ENCODE assay signal across 19 mouse cellular contexts in the genomic region with DNA sequence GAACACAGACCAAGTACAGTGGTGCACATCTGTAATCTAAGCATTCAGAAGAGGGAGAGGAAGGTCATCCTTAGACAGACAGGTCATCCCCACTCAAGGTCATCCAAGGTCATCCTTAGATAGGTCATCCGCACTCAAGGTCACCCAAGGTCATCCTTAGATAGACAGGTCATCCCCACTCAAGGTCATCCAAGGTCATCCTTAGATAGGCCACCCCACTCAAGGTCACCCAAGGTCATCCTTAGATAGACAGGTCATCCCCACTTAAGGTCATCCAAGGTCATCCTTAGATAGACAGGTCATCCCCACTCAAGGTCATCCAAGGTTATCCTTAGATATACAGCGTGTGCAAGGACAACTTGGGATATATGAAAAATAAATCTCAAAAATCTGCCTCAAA.
"Had no signal": no experiment of that assay in that cellular context is flagged by ENCODE, and none has a peak within 500 bp of the region (broad histone marks: within the 10 kb centered on the region; RNA-seq: fewer than 3 reads in every experiment).

No protein-coding gene starts in this region.

- H3K27ac ChIP-seq: limb, embryonic 12.5 days; limb, embryonic 15.5 days; liver, embryonic 14.5 days; macrophage; midbrain, embryonic 12.5 days; stomach, postnatal 0 days had no signal

- H3K9me3 ChIP-seq: limb, embryonic 12.5 days; limb, embryonic 15.5 days; midbrain, embryonic 12.5 days had no signal

- H3K4me2 ChIP-seq: limb, embryonic 12.5 days; limb, embryonic 15.5 days; liver, embryonic 11.5 days; lung, embryonic 14.5 days; midbrain, embryonic 12.5 days had no signal

- H3K4me3 ChIP-seq: limb, embryonic 12.5 days; limb, embryonic 15.5 days; midbrain, embryonic 12.5 days had no signal

- H3K9ac ChIP-seq: limb, embryonic 12.5 days; limb, embryonic 15.5 days; liver, embryonic 14.5 days; liver, postnatal 0 days; lung, embryonic 14.5 days; midbrain, embryonic 12.5 days had no signal

- H3K4me1 ChIP-seq: limb, embryonic 12.5 days; limb, embryonic 15.5 days; midbrain, embryonic 12.5 days had no signal

- H3K27me3 ChIP-seq: limb, embryonic 12.5 days; limb, embryonic 15.5 days; midbrain, embryonic 12.5 days had no signal

- H3K36me3 ChIP-seq: limb, embryonic 12.5 days; limb, embryonic 15.5 days; midbrain, embryonic 12.5 days had no signal

- ATAC-seq: liver, postnatal 0 days; lung, postnatal 0 days; midbrain, embryonic 16.5 days had no signal

- DNase-seq: kidney, postnatal 14 days; kidney, postnatal 4 days; left cerebral cortex, postnatal 4 days; liver, postnatal 0 days; lung, embryonic 14.5 days; right cerebral cortex, postnatal 14 days; right cerebral cortex, postnatal 4 days; thymus, adult 2 months; thymus, postnatal 14 days; thymus, postnatal 4 days had no signal
